Comparison of ENCODE assay signal across 20 mouse cellular contexts in genomic region chr1:146322862-146323261, GRCm38 (mm10).
"Had no signal": no experiment of that assay in that cellular context is flagged by ENCODE, and none has a peak within 500 bp of the region (broad histone marks: within the 10 kb centered on the region; RNA-seq: fewer than 3 reads in every experiment).

No protein-coding gene starts in this region.

- ATAC-seq: liver, postnatal 0 days; lung, postnatal 0 days; midbrain, embryonic 13.5 days; midbrain, embryonic 16.5 days had no signal

- H3K4me2 ChIP-seq: kidney, embryonic 15.5 days; limb, embryonic 12.5 days; limb, embryonic 15.5 days; liver, embryonic 11.5 days; lung, embryonic 14.5 days; midbrain, embryonic 13.5 days; neural tube, embryonic 13.5 days had no signal

- H3K9ac ChIP-seq: kidney, embryonic 15.5 days; limb, embryonic 12.5 days; limb, embryonic 15.5 days; liver, embryonic 14.5 days; liver, postnatal 0 days; lung, embryonic 14.5 days; midbrain, embryonic 13.5 days; neural tube, embryonic 13.5 days had no signal

- H3K36me3 ChIP-seq: kidney, embryonic 15.5 days; limb, embryonic 12.5 days; limb, embryonic 15.5 days; midbrain, embryonic 13.5 days; neural tube, embryonic 13.5 days had no signal

- H3K27me3 ChIP-seq: kidney, embryonic 15.5 days; limb, embryonic 12.5 days; limb, embryonic 15.5 days; midbrain, embryonic 13.5 days; neural tube, embryonic 13.5 days had no signal

- H3K4me1 ChIP-seq: kidney, embryonic 15.5 days; limb, embryonic 12.5 days; limb, embryonic 15.5 days; midbrain, embryonic 13.5 days; neural tube, embryonic 13.5 days had no signal

- H3K9me3 ChIP-seq: kidney, embryonic 15.5 days; limb, embryonic 12.5 days; limb, embryonic 15.5 days; midbrain, embryonic 13.5 days; neural tube, embryonic 13.5 days had no signal

- H3K27ac ChIP-seq: kidney, embryonic 15.5 days; left cerebral cortex, adult 2 months; limb, embryonic 12.5 days; limb, embryonic 15.5 days; liver, embryonic 14.5 days; macrophage; midbrain, embryonic 13.5 days; neural tube, embryonic 13.5 days had no signal

- DNase-seq: kidney, adult 8-10 months; kidney, postnatal 10 days; kidney, postnatal 36 days; layer of hippocampus, postnatal 36 days; liver, postnatal 0 days; lung, embryonic 14.5 days; retina, postnatal 1 day; thymus, postnatal 25 days had no signal

- H3K4me3 ChIP-seq: kidney, embryonic 15.5 days; left cerebral cortex, adult 2 months; limb, embryonic 12.5 days; limb, embryonic 15.5 days; midbrain, embryonic 13.5 days; myocyte; neural tube, embryonic 13.5 days had no signal
